Mouse (Mus musculus) granulocyte monocyte progenitor cell, adult 5-6 weeks (primary cell): ENCODE data around the gene Ribc1. TPM values are rescaled to one million over a fixed set of nuclear protein-coding genes. Genes with fewer than 3 reads are reported as not detected.

Experiments used
- ATAC-seq: replicated peaks from 2 replicates; pipeline ENCODE4 v1.8.0; 2016; ENCODE audit warnings: mild to moderate bottlenecking, moderate TSS enrichment, inconsistent platforms; ENCODE audit not compliant: poor library complexity, severe bottlenecking
- total RNA-seq, 2 experiments: library from RNA; stranded (forward) in 1 of 2; stranded (reverse) in 1 of 2; fragments of 200-712, 200-1000 nt in 1 of 2; fragments of >200 nt in 1 of 2; fragmentation: Nextera tagmentation in 1 of 2; gene quantifications; 2 replicates each; pipeline ENCODE4 v1.2.3; 2014 to 2017

Gene Ribc1
- total RNA-seq (2014; fragmentation: Nextera tagmentation) = 0.64 and 2.5 TPM in 2 replicates
- 2.8 and 3.2 TPM in 2 replicates for total RNA-seq (2017)

- ATAC-seq = peak; percentile 90
Measured at GRCm38 (mm10) chrX:152016151-152017145, at the start of gene Ribc1, which contains the start of gene Smc1a. Gene Ribc1, minus strand, starts transcription at chrX:152016295. Gene Smc1a, plus strand, starts transcription at chrX:152016428.

- ATAC-seq = no peak; the same call in 1 of the 2 replicates
Measured at GRCm38 (mm10) chrX:152065674-152066073, 49.6 kb upstream of the Ribc1 start.

- no peak for ATAC-seq
Measured at GRCm38 (mm10) chrX:152054094-152054493, 38.0 kb upstream of the Ribc1 start.

- ATAC-seq = no peak
Measured at GRCm38 (mm10) chrX:152052546-152052945, 36.5 kb upstream of the Ribc1 start.

- no peak for ATAC-seq
Measured at GRCm38 (mm10) chrX:152047230-152047629, 31.1 kb upstream of the Ribc1 start.

GRCm38 (mm10) chrX:152039865-152040264 lies 23.8 kb upstream of the Ribc1 start:
- ATAC-seq = no peak

- no peak for ATAC-seq
Measured at GRCm38 (mm10) chrX:152019294-152019693, 3.2 kb upstream of the Ribc1 start.

GRCm38 (mm10) chrX:152017186-152017585 lies 1.1 kb upstream of the Ribc1 start:
- ATAC-seq = no peak

- ATAC-seq = peak; percentile 4; the same call in 1 of the 2 replicates
Measured at GRCm38 (mm10) chrX:152015752-152016150, 344 bp downstream of the Ribc1 start.

GRCm38 (mm10) chrX:152007863-152008262 lies 8.2 kb downstream of the Ribc1 start:
- no peak for ATAC-seq

GRCm38 (mm10) chrX:152002865-152003264 lies 13.2 kb downstream of the Ribc1 start:
- peak; percentile 66 for ATAC-seq

- peak; percentile 95 for ATAC-seq
Measured at GRCm38 (mm10) chrX:152001737-152002710, 14.1 kb downstream of the Ribc1 start, which contains the start of gene Hsd17b10. Gene Hsd17b10, plus strand, starts transcription at chrX:152001845.

GRCm38 (mm10) chrX:152001182-152001684 lies 14.9 kb downstream of the Ribc1 start:
- peak; percentile 20; the same call in 1 of the 2 replicates for ATAC-seq

- no peak for ATAC-seq
Measured at GRCm38 (mm10) chrX:151999006-151999710, 16.9 kb downstream of the Ribc1 start.

Other genes with a start within 250 kb of the Ribc1 start
- 223 and 258 TPM in 2 replicates for gene Huwe1, start 215.5 kb downstream of the Ribc1 start, total RNA-seq (2014; fragmentation: Nextera tagmentation)
- 124 and 126 TPM in 2 replicates for gene Huwe1, start 215.5 kb downstream of the Ribc1 start, total RNA-seq (2017)
- 84.8 and 106 TPM in 2 replicates for gene Hsd17b10, start 14.4 kb downstream of the Ribc1 start, total RNA-seq (2014; fragmentation: Nextera tagmentation)
- gene Hsd17b10, start 14.4 kb downstream of the Ribc1 start, total RNA-seq (2017) = 89.3 and 103 TPM in 2 replicates
- 122 and 129 TPM in 2 replicates for gene Smc1a, start 133 bp upstream of the Ribc1 start, total RNA-seq (2014; fragmentation: Nextera tagmentation)
- gene Smc1a, start 133 bp upstream of the Ribc1 start, total RNA-seq (2017) = 246 and 271 TPM in 2 replicates
- gene Iqsec2, start 128.0 kb upstream of the Ribc1 start, total RNA-seq (2014; fragmentation: Nextera tagmentation) = 7.4 and 10.5 TPM in 2 replicates
- 0.60 and 5.3 TPM in 2 replicates for gene Iqsec2, start 128.0 kb upstream of the Ribc1 start, total RNA-seq (2017)
- 43.2 and 57.6 TPM in 2 replicates for gene Kdm5c, start 216.7 kb upstream of the Ribc1 start, total RNA-seq (2014; fragmentation: Nextera tagmentation)
- 33.9 and 46.7 TPM in 2 replicates for gene Kdm5c, start 216.7 kb upstream of the Ribc1 start, total RNA-seq (2017)